Mouse (Mus musculus): ENCODE measurements around the gene Hils1. TPM values are rescaled to one million over a fixed set of nuclear protein-coding genes. Genes with fewer than 3 reads are reported as not detected.

The Hils1 gene
- polyA plus RNA-seq (2016; fragmentation: Nextera tagmentation; extraction: Ambion mirVana): not detected in 2 replicates

- 47% methylated on average over 4 of the region's 4 CpGs for WGBS
- ATAC-seq (ENCODE audit: low FRiP score, low read depth): no peak
- Histone ChIP-seq H3K4me2 (replicated peaks) (no peak within 1 kb of the TSS), H3K27ac (replicated peaks) (no peak within 1 kb of the TSS), H3K9ac (replicated peaks) (no peak within 1 kb of the TSS), H3K27me3 (peaks cover 16% of the 10 kb centered on the region), H3K9me3 (no peaks in the 10 kb centered on the region), H3K4me1 (no peaks in the 10 kb centered on the region), H3K4me3 (no peak within 1 kb of the TSS), H3K36me3 (no peaks in the 10 kb centered on the region)
These were observed at the start of gene Hils1 for GRCm38 (mm10) chr11:94967419-94967818. Hils1 (plus strand) TSS chr11:94967593.

- H3K27me3 ChIP-seq: no peaks in the 10 kb centered on the region
- peaks cover 12% of the 10 kb centered on the region for H3K4me1 ChIP-seq
- H3K36me3 ChIP-seq: no peaks in the 10 kb centered on the region
- H3K9me3 ChIP-seq: no peaks in the 10 kb centered on the region
- ATAC-seq (ENCODE audit: low FRiP score, low read depth): no peak
- no peak overlapping the region for H3K4me2 ChIP-seq (replicated peaks)
- H3K27ac ChIP-seq (replicated peaks): no peak overlapping the region
- no peak overlapping the region for H3K4me3 ChIP-seq
- 80% methylated on average over 6 of the region's 6 CpGs for WGBS
- H3K9ac ChIP-seq (replicated peaks): no peak overlapping the region
These were observed 49.7 kb upstream of the Hils1 start for GRCm38 (mm10) chr11:94917717-94918116.

- 67% methylated on average over 6 of the region's 6 CpGs for WGBS
- no peak overlapping the region for H3K27ac ChIP-seq (replicated peaks)
- peaks cover 6% of the 10 kb centered on the region; the same call in 1 of the 2 replicates for H3K4me1 ChIP-seq
- no peaks in the 10 kb centered on the region for H3K9me3 ChIP-seq
- H3K27me3 ChIP-seq: no peaks in the 10 kb centered on the region
- no peak for ATAC-seq (ENCODE audit: low FRiP score, low read depth)
- no peak overlapping the region for H3K4me2 ChIP-seq (replicated peaks)
- H3K9ac ChIP-seq (replicated peaks): no peak overlapping the region
- no peak overlapping the region for H3K4me3 ChIP-seq
- no peaks in the 10 kb centered on the region for H3K36me3 ChIP-seq
These were observed 46.4 kb upstream of the Hils1 start for GRCm38 (mm10) chr11:94920996-94921401.

GRCm38 (mm10) chr11:94924977-94925376 is 42.4 kb upstream of the Hils1 start:
- 87% methylated on average over 4 of the region's 4 CpGs for WGBS

GRCm38 (mm10) chr11:94926431-94926830 is 41.0 kb upstream of the Hils1 start:
- Histone ChIP-seq H3K27ac (replicated peaks) (no peak overlapping the region), H3K4me1 (peaks cover 19% of the 10 kb centered on the region), H3K9me3 (no peaks in the 10 kb centered on the region), H3K27me3 (peaks cover 8% of the 10 kb centered on the region; the same call in 1 of the 2 replicates), H3K4me3 (no peak overlapping the region), H3K9ac (replicated peaks) (no peak overlapping the region), H3K4me2 (replicated peaks) (no peak overlapping the region), H3K36me3 (no peaks in the 10 kb centered on the region)
- WGBS: 73% methylated on average over 11 of the region's 11 CpGs
- no peak for ATAC-seq (ENCODE audit: low FRiP score, low read depth)

More at GRCm38 (mm10) chr11:94924977-94925376, 42.4 kb upstream of the Hils1 start:
- Histone ChIP-seq H3K4me2 (replicated peaks) (no peak overlapping the region), H3K4me1 (peaks cover 19% of the 10 kb centered on the region), H3K36me3 (no peaks in the 10 kb centered on the region), H3K27me3 (0 out of 2 replicates have a peak, but pooled peaks cover 8% of the 10 kb centered on the region), H3K9me3 (no peaks in the 10 kb centered on the region), H3K27ac (replicated peaks) (no peak overlapping the region), H3K9ac (replicated peaks) (no peak overlapping the region), H3K4me3 (no peak overlapping the region)
- no peak for ATAC-seq (ENCODE audit: low FRiP score, low read depth)

GRCm38 (mm10) chr11:94927771-94928291 is 39.6 kb upstream of the Hils1 start:
- no peak overlapping the region for H3K27ac ChIP-seq (replicated peaks)

GRCm38 (mm10) chr11:94928820-94929219 is 38.6 kb upstream of the Hils1 start:
- peak overlapping the region; percentile 32 for H3K4me2 ChIP-seq (replicated peaks)

More at GRCm38 (mm10) chr11:94927771-94928291, 39.6 kb upstream of the Hils1 start:
- Histone ChIP-seq H3K4me1 (peaks cover 19% of the 10 kb centered on the region), H3K27me3 (peaks cover 22% of the 10 kb centered on the region), H3K9ac (replicated peaks) (no peak overlapping the region), H3K36me3 (no peaks in the 10 kb centered on the region), H3K4me3 (no peak overlapping the region), H3K9me3 (no peaks in the 10 kb centered on the region), H3K4me2 (replicated peaks) (no peak overlapping the region)
- 48% methylated on average over 5 of the region's 5 CpGs for WGBS
- no peak for ATAC-seq (ENCODE audit: low FRiP score, low read depth)

GRCm38 (mm10) chr11:94929599-94929998 is 37.8 kb upstream of the Hils1 start:
- H3K36me3 ChIP-seq: no peaks in the 10 kb centered on the region
- H3K27me3 ChIP-seq: peaks cover 40% of the 10 kb centered on the region
- H3K9me3 ChIP-seq: no peaks in the 10 kb centered on the region
- H3K4me2 ChIP-seq (replicated peaks): no peak overlapping the region
- 54% methylated on average over 9 of the region's 9 CpGs for WGBS
- no peak overlapping the region for H3K9ac ChIP-seq (replicated peaks)
- peaks cover 19% of the 10 kb centered on the region for H3K4me1 ChIP-seq
- no peak overlapping the region for H3K27ac ChIP-seq (replicated peaks)
- no peak overlapping the region for H3K4me3 ChIP-seq
- no peak for ATAC-seq (ENCODE audit: low FRiP score, low read depth)

More at GRCm38 (mm10) chr11:94928820-94929219, 38.6 kb upstream of the Hils1 start:
- no peak overlapping the region for H3K9ac ChIP-seq (replicated peaks)
- peak; percentile 87 for ATAC-seq (ENCODE audit: low FRiP score, low read depth)
- H3K27me3 ChIP-seq: peaks cover 32% of the 10 kb centered on the region
- no peaks in the 10 kb centered on the region for H3K9me3 ChIP-seq
- H3K36me3 ChIP-seq: no peaks in the 10 kb centered on the region
- WGBS: 6% methylated on average over 13 of the region's 13 CpGs
- H3K4me1 ChIP-seq: peaks cover 19% of the 10 kb centered on the region
- peak overlapping the region; percentile 65 for H3K27ac ChIP-seq (replicated peaks)
- no peak overlapping the region for H3K4me3 ChIP-seq

- 47% methylated on average over 4 of the region's 4 CpGs for WGBS
- ATAC-seq (ENCODE audit: low FRiP score, low read depth): no peak
- Histone ChIP-seq H3K9ac (replicated peaks) (no peak overlapping the region), H3K4me2 (replicated peaks) (no peak overlapping the region), H3K4me1 (peaks cover 19% of the 10 kb centered on the region), H3K9me3 (no peaks in the 10 kb centered on the region), H3K4me3 (no peak overlapping the region), H3K27ac (replicated peaks) (no peak overlapping the region), H3K27me3 (peaks cover 46% of the 10 kb centered on the region), H3K36me3 (no peaks in the 10 kb centered on the region)
These were observed 37.2 kb upstream of the Hils1 start for GRCm38 (mm10) chr11:94930151-94930550.

- peaks cover 70% of the 10 kb centered on the region for H3K27me3 ChIP-seq
- no peak overlapping the region for H3K9ac ChIP-seq (replicated peaks)
- 19% methylated on average over 8 of the region's 8 CpGs for WGBS
- H3K27ac ChIP-seq (replicated peaks): no peak overlapping the region
- H3K4me1 ChIP-seq: peaks cover 26% of the 10 kb centered on the region
- no peak for ATAC-seq (ENCODE audit: low FRiP score, low read depth)
- no peak overlapping the region for H3K4me2 ChIP-seq (replicated peaks)
- H3K36me3 ChIP-seq: no peaks in the 10 kb centered on the region
- no peak overlapping the region for H3K4me3 ChIP-seq
- no peaks in the 10 kb centered on the region for H3K9me3 ChIP-seq
These were observed 33.8 kb upstream of the Hils1 start for GRCm38 (mm10) chr11:94933584-94933983.

- H3K36me3 ChIP-seq: no peaks in the 10 kb centered on the region
- ATAC-seq (ENCODE audit: low FRiP score, low read depth): no peak
- H3K9me3 ChIP-seq: no peaks in the 10 kb centered on the region
- peaks cover 18% of the 10 kb centered on the region for H3K4me1 ChIP-seq
- WGBS: 30% methylated on average over 11 of the region's 11 CpGs
- peaks cover 78% of the 10 kb centered on the region for H3K27me3 ChIP-seq
- no peak overlapping the region for H3K4me2 ChIP-seq (replicated peaks)
- no peak overlapping the region for H3K27ac ChIP-seq (replicated peaks)
- no peak overlapping the region for H3K9ac ChIP-seq (replicated peaks)
- H3K4me3 ChIP-seq: no peak overlapping the region
These were observed 32.9 kb upstream of the Hils1 start for GRCm38 (mm10) chr11:94934526-94934925.

GRCm38 (mm10) chr11:94936045-94936444 is 31.3 kb upstream of the Hils1 start, which contains the start of gene Col1a1:
Col1a1 (plus strand) TSS chr11:94936224.
- WGBS: 15% methylated on average over 19 of the region's 19 CpGs
- Histone ChIP-seq H3K36me3 (no peaks in the 10 kb centered on the region), H3K9ac (replicated peaks) (peak within 1 kb of the TSS; percentile 29; the same call in 1 of the 2 replicates), H3K27ac (replicated peaks) (peak within 1 kb of the TSS; percentile 22; the same call in 1 of the 2 replicates), H3K27me3 (peaks cover 93% of the 10 kb centered on the region), H3K9me3 (no peaks in the 10 kb centered on the region), H3K4me1 (peaks cover 18% of the 10 kb centered on the region), H3K4me2 (replicated peaks) (peak within 1 kb of the TSS; percentile 56), H3K4me3 (peak within 1 kb of the TSS; percentile 31)
- no peak for ATAC-seq (ENCODE audit: low FRiP score, low read depth)

All from midbrain, embryonic 12.5 days (tissue).